Mouse (Mus musculus) ES-E14 (cell line): ENCODE measurements around the gene Akr1b3. TPM values are rescaled to one million over a fixed set of nuclear protein-coding genes. Genes with fewer than 3 reads are reported as not detected.

Experiments used
- DNase-seq: peaks from one replicate; pipeline ENCODE4 v3.0.0-alpha.2; 2013; ENCODE audit warnings: low read depth, low spot score
- H3K27ac ChIP-seq: 2 replicates; pipeline ENCODE4 v1.5.1; 2012; ENCODE audit warnings: low read depth, mild to moderate bottlenecking, low read length, moderate library complexity, mixed read lengths; ENCODE audit not compliant: poor library complexity, insufficient read depth, severe bottlenecking
- H3K36me3 ChIP-seq: 2 replicates; pipeline ENCODE4 v1.6.1; 2012; ENCODE audit warnings: mild to moderate bottlenecking, low read length, moderate library complexity, mixed read lengths; ENCODE audit not compliant: control insufficient read depth, poor library complexity, insufficient read depth, severe bottlenecking
- H3K4me1 ChIP-seq, 2 experiments: fragments of 150-350 bp in 1 of 2; sonication (generic) in 1 of 2; 2 replicates each; pipeline ENCODE4 v1.6.1; 2012; ENCODE audit warnings: low read length in 2 of 2, mild to moderate bottlenecking in 1 of 2, mixed read lengths in 1 of 2; ENCODE audit not compliant: control insufficient read depth in 2 of 2, insufficient read depth in 2 of 2, poor library complexity in 1 of 2
- H3K4me3 ChIP-seq, 2 experiments: fragments of 150-350 bp in 1 of 2; sonication (generic) in 1 of 2; 2 replicates each; pipeline ENCODE4 v1.5.1; 2012; ENCODE audit warnings: low read length in 2 of 2, low read depth in 1 of 2, mild to moderate bottlenecking in 1 of 2, mixed read lengths in 1 of 2; ENCODE audit not compliant: insufficient read depth in 1 of 2, poor library complexity in 1 of 2, severe bottlenecking in 1 of 2
- H3K9ac ChIP-seq: 2 replicates; pipeline ENCODE4 v1.6.1; 2012; ENCODE audit warnings: low read depth, mild to moderate bottlenecking, low read length, mixed read lengths; ENCODE audit not compliant: poor library complexity, insufficient read depth, severe bottlenecking
- H3K9me3 ChIP-seq: fragments of 150-350 bp; sonication (generic); 2 replicates; pipeline ENCODE4 v1.6.1; 2012; ENCODE audit warnings: low read depth, mild to moderate bottlenecking, low read length; ENCODE audit not compliant: control insufficient read depth, insufficient read depth
- CHD2 ChIP-seq: IDR thresholded peaks from 2 replicates; pipeline ENCODE4 v1.6.1; 2014; ENCODE audit warnings: mild to moderate bottlenecking, low read depth, low read length, inconsistent platforms
- HCFC1 ChIP-seq: IDR thresholded peaks from 2 replicates; pipeline ENCODE4 v1.6.1; 2012; ENCODE audit warnings: low read length, inconsistent platforms, borderline replicate concordance; ENCODE audit not compliant: insufficient read depth
- MAFK ChIP-seq: IDR thresholded peaks from 2 replicates; pipeline ENCODE4 v1.6.1; 2014; ENCODE audit warnings: mild to moderate bottlenecking, low read depth, low read length, inconsistent platforms; ENCODE audit not compliant: insufficient read depth
- ZC3H11A ChIP-seq: IDR thresholded peaks from 2 replicates; pipeline ENCODE4 v1.6.1; 2012; ENCODE audit warnings: low read depth, mild to moderate bottlenecking, inconsistent platforms, low read length, borderline replicate concordance
- ZNF384 ChIP-seq: IDR thresholded peaks from 2 replicates; pipeline ENCODE4 v1.6.1; 2012; ENCODE audit warnings: low read depth, low read length, inconsistent platforms
- in situ Hi-C, 2 experiments: fragments of 600-800 bp; cut with MboI; formaldehyde crosslinking; loops; one replicate each; pipeline ENCODE4 v1.15.1; 2025; ENCODE audit warnings: low sequenced_read_pairs in 2 of 2, inconsistent platforms in 1 of 2; ENCODE audit not compliant: unreplicated experiment in 2 of 2
- total RNA-seq: library from RNA; depleted of rRNA; stranded (reverse); fragments of 300-350 nt; gene quantifications from 2 replicates; pipeline ENCODE4 v1.2.3, GENCODE M21; 2012

Akr1b3 gene
- total RNA-seq, 1 experiment, result 431 TPM

- no peak for TF ChIP-seq MAFK
- no peak for TF ChIP-seq HCFC1
- TF ChIP-seq ZC3H11A, result no peak
- no peak for TF ChIP-seq ZNF384
- TF ChIP-seq CHD2, result no peak
- H3K27ac ChIP-seq, result no peak overlapping the region
- no peak for DNase-seq
These were observed 32.9 kb upstream of the Akr1b3 start for GRCm38 (mm10) chr6:34350037-34350699.

GRCm38 (mm10) chr6:34346096-34346898, 29.0 kb upstream of the Akr1b3 start:
- peak overlapping the region; percentile 4 to 41; a peak in 3 of 4 replicates for H3K4me3 ChIP-seq
- H3K4me1 ChIP-seq, result peaks cover 4 to 13% of the 10 kb centered on the region in 2 experiments; a peak in 3 of 4 replicates
- no peaks in the 10 kb centered on the region for H3K36me3 ChIP-seq
- H3K27ac ChIP-seq, result no peak overlapping the region
- in situ Hi-C loops, result loop anchor here in 1 of 2 experiments (10.0 kb wide), 1 partner anchor 51 kb away; no protein-coding TSS in a partner anchor
- TF ChIP-seq ZC3H11A (peak; percentile 84; the same call in 1 of the 2 replicates), MAFK (no peak), CHD2 (no peak), ZNF384 (no peak), HCFC1 (no peak)
- peak overlapping the region; percentile 55; the same call in 1 of the 2 replicates for H3K9ac ChIP-seq
- peak; percentile 86 for DNase-seq
- no peaks in the 10 kb centered on the region for H3K9me3 ChIP-seq

More at GRCm38 (mm10) chr6:34350037-34350699, 32.9 kb upstream of the Akr1b3 start:
- Histone ChIP-seq H3K9ac (no peak overlapping the region), H3K4me1 (peaks cover 0 to 17% of the 10 kb centered on the region in 2 experiments; a peak in 2 of 4 replicates), H3K4me3 (no peak overlapping the region), H3K9me3 (no peaks in the 10 kb centered on the region), H3K36me3 (no peaks in the 10 kb centered on the region)
- in situ Hi-C loops, result no loop called here

- in situ Hi-C loops, result loop anchor here in 1 of 2 experiments (10.0 kb wide), 1 partner anchor 50 kb away; no protein-coding TSS in a partner anchor
- Histone ChIP-seq H3K9ac (peak overlapping the region; percentile 55; the same call in 1 of the 2 replicates), H3K4me3 (peak overlapping the region; percentile 26 to 37; a peak in 3 of 4 replicates), H3K4me1 (peaks cover 4 to 13% of the 10 kb centered on the region in 2 experiments; a peak in 3 of 4 replicates), H3K9me3 (no peaks in the 10 kb centered on the region), H3K27ac (peak overlapping the region; percentile 82; the same call in 1 of the 2 replicates), H3K36me3 (no peaks in the 10 kb centered on the region)
- DNase-seq, result peak; percentile 87
- TF ChIP-seq HCFC1, result no peak
- TF ChIP-seq ZNF384, result no peak
- TF ChIP-seq MAFK, result no peak
These were observed 27.7 kb upstream of the Akr1b3 start for GRCm38 (mm10) chr6:34344935-34345334.

GRCm38 (mm10) chr6:34344135-34344850, 27.0 kb upstream of the Akr1b3 start:
- Histone ChIP-seq H3K4me3 (peak overlapping the region in 1 of 2 experiments; percentile 26; a peak in 2 of 4 replicates), H3K9ac (no peak overlapping the region; the same call in 1 of the 2 replicates)
- in situ Hi-C loops, result loop anchor here in 1 of 2 experiments (10.0 kb wide), 1 partner anchor 49 kb away; no protein-coding TSS in a partner anchor

More at GRCm38 (mm10) chr6:34344135-34344850, 27.0 kb upstream of the Akr1b3 start:
- Histone ChIP-seq H3K4me1 (peaks cover 4 to 13% of the 10 kb centered on the region in 2 experiments; a peak in 3 of 4 replicates), H3K27ac (peak overlapping the region; percentile 82), H3K9me3 (no peaks in the 10 kb centered on the region), H3K36me3 (no peaks in the 10 kb centered on the region)
- peak; percentile 76 for DNase-seq
- TF ChIP-seq ZNF384, result no peak
- no peak for TF ChIP-seq ZC3H11A
- no peak for TF ChIP-seq CHD2
- TF ChIP-seq HCFC1, result no peak
- no peak for TF ChIP-seq MAFK
